Mouse (Mus musculus) olfactory bulb, adult 2 months (tissue): Measurements from ENCODE around the gene Memo1. TPM values are rescaled to one million over a fixed set of nuclear protein-coding genes. Genes with fewer than 3 reads are reported as not detected.
"Not testable (repeated sequence)": the region's sequence is repeated elsewhere in the genome, so short reads cannot be mapped to it uniquely, and the experiment has no call there.

Experiments
- H3K27ac ChIP-seq: fragments of 200-500 bp; 2 replicates; pipeline ENCODE4 v1.5.1; 2012; ENCODE audit warnings: low read depth, low read length; ENCODE audit not compliant: insufficient read depth
- H3K4me1 ChIP-seq: fragments of 200-500 bp; 2 replicates; pipeline ENCODE4 v1.6.1; 2012; ENCODE audit warnings: low read length; ENCODE audit not compliant: control insufficient read depth, insufficient read depth
- H3K4me3 ChIP-seq: fragments of 200-500 bp; 2 replicates; pipeline ENCODE4 v1.5.1; 2012; ENCODE audit warnings: mild to moderate bottlenecking, low read depth, low read length, moderate library complexity; ENCODE audit not compliant: insufficient read depth
- CTCF ChIP-seq: fragments of 200-500 bp; IDR thresholded peaks from 2 replicates; pipeline ENCODE4 v1.5.1; 2012; ENCODE audit warnings: low read depth, mild to moderate bottlenecking, low read length, moderate library complexity; ENCODE audit not compliant: insufficient read depth
- POLR2A ChIP-seq: fragments of 200-500 bp; IDR thresholded peaks from 2 replicates; pipeline ENCODE4 v1.6.1; 2012; ENCODE audit warnings: mild to moderate bottlenecking, low read depth, low read length, moderate library complexity; ENCODE audit not compliant: insufficient read depth
- WGBS: fragments of 180-500 bp; shearing (Covaris S2); methylation state at CpG from one replicate; pipeline ENCODE4 v1.1.7; 2018; 5-methylcytosine and 5-hydroxymethylcytosine counted together
- polyA plus RNA-seq: library from polyadenylated mRNA; stranded (reverse); fragments of >200 nt; gene quantifications from 2 replicates; pipeline ENCODE4 v1.2.4, GENCODE M21; 2012; ENCODE audit warnings: low replicate concordance; ENCODE audit not compliant: missing spikeins, insufficient read depth, insufficient read length

Memo1 gene
- polyA plus RNA-seq, 1 experiment, result not detected

GRCm38 (mm10) chr17:74184739-74185138, 110.6 kb downstream of the Memo1 start:
- TF ChIP-seq CTCF (no peak), POLR2A (no peak)
- WGBS, result 79% methylated on average over 1 of the region's 1 CpGs

GRCm38 (mm10) chr17:74180889-74181288, 114.4 kb downstream of the Memo1 start:
- Histone ChIP-seq H3K27ac (no peak overlapping the region), H3K4me3 (no peak overlapping the region), H3K4me1 (no peaks in the 10 kb centered on the region)
- TF ChIP-seq POLR2A (no peak), CTCF (no peak)

More at GRCm38 (mm10) chr17:74184739-74185138, 110.6 kb downstream of the Memo1 start:
- no peak overlapping the region for H3K4me3 ChIP-seq
- no peaks in the 10 kb centered on the region for H3K4me1 ChIP-seq
- no peak overlapping the region for H3K27ac ChIP-seq

GRCm38 (mm10) chr17:74179640-74180039, 115.7 kb downstream of the Memo1 start:
- not testable (repeated sequence) for H3K27ac ChIP-seq, H3K4me1 ChIP-seq, H3K4me3 ChIP-seq
- WGBS, result 96% methylated on average over 2 of the region's 2 CpGs

- Histone ChIP-seq H3K27ac (no peak overlapping the region), H3K4me3 (no peak overlapping the region), H3K4me1 (no peaks in the 10 kb centered on the region)
- TF ChIP-seq CTCF, result no peak
- no peak for TF ChIP-seq POLR2A
Observed at GRCm38 (mm10) chr17:74173726-74174125, 121.6 kb downstream of the Memo1 start.

GRCm38 (mm10) chr17:74172834-74173233, 122.5 kb downstream of the Memo1 start:
- 88% methylated on average over 1 of the region's 1 CpGs for WGBS
- Histone ChIP-seq H3K4me3 (no peak overlapping the region), H3K27ac (no peak overlapping the region), H3K4me1 (no peaks in the 10 kb centered on the region)
- TF ChIP-seq POLR2A, result no peak
- TF ChIP-seq CTCF, result no peak

- H3K4me3 ChIP-seq, result peak overlapping the region; percentile 35
- peaks cover 4% of the 10 kb centered on the region for H3K4me1 ChIP-seq
- no peak overlapping the region for H3K27ac ChIP-seq
- TF ChIP-seq CTCF (no peak), POLR2A (no peak)
- 4% methylated on average over 9 of the region's 9 CpGs for WGBS
Observed at GRCm38 (mm10) chr17:74159443-74159894, 135.9 kb downstream of the Memo1 start.

GRCm38 (mm10) chr17:74158161-74158560, 137.2 kb downstream of the Memo1 start:
- H3K27ac ChIP-seq, result no peak overlapping the region
- WGBS, result 74% methylated on average over 3 of the region's 3 CpGs
- TF ChIP-seq CTCF (no peak), POLR2A (no peak)

More at GRCm38 (mm10) chr17:74158161-74158560, 137.2 kb downstream of the Memo1 start:
- Histone ChIP-seq H3K4me3 (no peak overlapping the region), H3K4me1 (peaks cover 4% of the 10 kb centered on the region)

Other genes starting within 250 kb of the Memo1 start
- gene Srd5a2, start 247.6 kb downstream of the Memo1 start, polyA plus RNA-seq, result not detected in 2 replicates
- gene Dpy30, start 28.4 kb upstream of the Memo1 start, polyA plus RNA-seq, result not detected in 2 replicates
- gene Spast, start 43.5 kb upstream of the Memo1 start, polyA plus RNA-seq, result not detected in 2 replicates
- not detected in 2 replicates for gene Slc30a6, start 100.1 kb upstream of the Memo1 start, polyA plus RNA-seq
- gene Nlrc4, start 163.6 kb upstream of the Memo1 start, polyA plus RNA-seq, result not detected in 2 replicates
- not detected in 2 replicates for gene Yipf4, start 194.0 kb upstream of the Memo1 start, polyA plus RNA-seq
- gene Birc6, start 232.8 kb upstream of the Memo1 start, polyA plus RNA-seq, result 49.8 and 211 TPM in 2 replicates